Comparison of ENCODE assay signal across 8 mouse cellular contexts in the genomic region with DNA sequence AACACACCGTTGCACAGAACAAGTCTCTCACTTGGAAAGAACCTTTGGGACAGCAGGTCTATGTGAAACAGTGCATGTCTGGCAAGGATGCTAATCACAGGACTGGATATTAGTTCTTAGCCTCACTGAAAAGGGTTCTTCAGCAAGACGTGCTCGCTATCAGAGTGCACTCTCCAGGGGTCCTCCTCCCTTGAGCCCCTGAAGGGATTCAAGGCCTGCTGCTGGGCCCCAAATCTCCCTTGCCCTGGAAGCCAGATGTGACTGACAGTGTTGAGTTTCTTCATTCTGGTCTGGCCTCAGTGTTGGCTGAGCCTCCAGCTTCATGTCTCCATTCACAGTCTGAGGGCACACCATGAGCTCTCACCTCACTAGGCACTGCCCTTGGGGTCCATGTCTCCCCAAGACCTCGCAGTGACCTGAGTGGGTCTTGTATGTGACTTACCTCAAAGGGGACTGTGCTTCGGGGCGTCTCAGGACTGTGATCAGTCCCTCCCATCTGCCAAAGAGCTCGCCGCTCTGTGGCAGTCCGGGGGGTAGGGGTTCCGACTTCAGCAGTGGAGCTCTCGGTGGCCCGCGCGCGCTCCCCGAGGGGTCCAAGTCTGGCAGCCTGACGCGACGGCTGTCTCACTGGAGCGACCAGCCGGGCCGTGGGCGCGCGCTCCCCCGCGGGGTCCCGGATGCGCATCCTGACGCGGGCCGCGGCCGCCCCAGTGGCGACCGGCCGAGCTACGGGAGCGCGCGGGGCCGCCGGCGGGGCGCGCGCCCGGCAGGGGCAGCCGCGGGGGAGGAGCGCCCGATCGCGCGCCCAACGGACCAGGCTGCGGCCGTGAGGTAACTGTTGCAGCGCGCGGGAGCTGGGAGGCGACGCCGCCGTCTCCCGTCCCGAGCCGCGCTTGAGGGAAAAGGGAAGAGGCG. TPM values are rescaled to one million over a fixed set of nuclear protein-coding genes. Genes with fewer than 3 reads are reported as not detected.
DNase-seq lines count a peak whose midpoint lies in the region; ATAC-seq lines count a peak whose summit lies in the region.

Gene Pde3b, plus strand, starts transcription at position 861 of the 915 bp plus-strand sequence.

- peak within 1 kb of the TSS; percentile 86 for H3K27ac ChIP-seq in embryonic facial prominence, embryonic 12.5 days
- H3K27ac ChIP-seq in limb, embryonic 15.5 days: peak within 1 kb of the TSS; percentile 86
- H3K27ac ChIP-seq in midbrain, embryonic 15.5 days: peak within 1 kb of the TSS; percentile 97

- H3K4me3 ChIP-seq in embryonic facial prominence, embryonic 12.5 days: peak within 1 kb of the TSS; percentile 89
- peak within 1 kb of the TSS; percentile 81 for H3K4me3 ChIP-seq in limb, embryonic 15.5 days
- H3K4me3 ChIP-seq in midbrain, embryonic 15.5 days: peak within 1 kb of the TSS; percentile 60

- no peaks in the 10 kb centered on the region for H3K36me3 ChIP-seq in embryonic facial prominence, embryonic 12.5 days
- no peaks in the 10 kb centered on the region for H3K36me3 ChIP-seq in limb, embryonic 15.5 days
- H3K36me3 ChIP-seq in midbrain, embryonic 15.5 days (replicated peaks): no peaks in the 10 kb centered on the region

- DNase-seq in ovary, postnatal 36 days (ENCODE audit: low spot score): peak; percentile 5
- no peak for DNase-seq in ovary, postnatal 10 days (ENCODE audit: low spot score)
- DNase-seq in heart, adult 9 months (ENCODE audit: low spot score in 2 of 2): peak; percentile 52 to 67
- peak; percentile 36 for DNase-seq in kidney, adult 9 months
- peak; percentile 53 to 80 for DNase-seq in spleen, postnatal 4 days (ENCODE audit: low spot score in 2 of 2)

- peaks cover 15% of the 10 kb centered on the region; the same call in 1 of the 2 replicates for H3K4me1 ChIP-seq in embryonic facial prominence, embryonic 12.5 days
- peaks cover 17% of the 10 kb centered on the region for H3K4me1 ChIP-seq in limb, embryonic 15.5 days
- peaks cover 20% of the 10 kb centered on the region for H3K4me1 ChIP-seq in midbrain, embryonic 15.5 days

- WGBS in embryonic facial prominence, embryonic 12.5 days: 1% methylated on average over 69 of the region's 70 CpGs
- WGBS in limb, embryonic 15.5 days: 3% methylated on average over 65 of the region's 70 CpGs
- WGBS in midbrain, embryonic 15.5 days: under 1% methylated on average over 68 of the region's 70 CpGs

- peak within 1 kb of the TSS; percentile 95 for H3K4me2 ChIP-seq in embryonic facial prominence, embryonic 12.5 days (replicated peaks)
- H3K4me2 ChIP-seq in limb, embryonic 15.5 days: peak within 1 kb of the TSS; percentile 94
- peak within 1 kb of the TSS; percentile 78 for H3K4me2 ChIP-seq in midbrain, embryonic 15.5 days

- peak within 1 kb of the TSS; percentile 85 for H3K9ac ChIP-seq in embryonic facial prominence, embryonic 12.5 days
- H3K9ac ChIP-seq in limb, embryonic 15.5 days: peak within 1 kb of the TSS; percentile 72
- peak within 1 kb of the TSS; percentile 91 for H3K9ac ChIP-seq in midbrain, embryonic 15.5 days

- peak; percentile 85 for ATAC-seq in embryonic facial prominence, embryonic 12.5 days (ENCODE audit: insufficient number of reproducible peaks, insufficient read depth, low FRiP score, low TSS enrichment)
- peak; percentile 83 for ATAC-seq in limb, embryonic 15.5 days (ENCODE audit: insufficient number of reproducible peaks, low FRiP score, low TSS enrichment, low read depth)
- peak; percentile 91 for ATAC-seq in midbrain, embryonic 15.5 days (replicated peaks)

- H3K9me3 ChIP-seq in embryonic facial prominence, embryonic 12.5 days: no peaks in the 10 kb centered on the region
- H3K9me3 ChIP-seq in limb, embryonic 15.5 days: no peaks in the 10 kb centered on the region
- H3K9me3 ChIP-seq in midbrain, embryonic 15.5 days: no peaks in the 10 kb centered on the region

- H3K27me3 ChIP-seq in embryonic facial prominence, embryonic 12.5 days: no peaks in the 10 kb centered on the region
- no peaks in the 10 kb centered on the region for H3K27me3 ChIP-seq in limb, embryonic 15.5 days
- H3K27me3 ChIP-seq in midbrain, embryonic 15.5 days (replicated peaks): no peaks in the 10 kb centered on the region

RNA-seq across cellular contexts. Expression of gene Pde3b, which starts in this region (rescaled TPM):
- polyA plus RNA-seq in embryonic facial prominence, embryonic 12.5 days (2016; fragmentation: Nextera tagmentation; extraction: Ambion mirVana): 8.0 and 9.7 TPM in 2 replicates
- 4.1 TPM in 2 replicates for polyA plus RNA-seq in limb, embryonic 15.5 days (2015; fragmentation: Nextera tagmentation; extraction: Ambion mirVana)
- polyA plus RNA-seq in midbrain, embryonic 15.5 days (2015; fragmentation: Nextera tagmentation; extraction: Ambion mirVana): 3.9 and 4.3 TPM in 2 replicates
